Mouse (Mus musculus): ENCODE measurements around the gene Mrgprh.

The Mrgprh gene

GRCm38 (mm10) chr17:12875734-12876133, at the start of gene Mrgprh:
TSS of gene Mrgprh (plus strand) at chr17:12876034.
- DNase-seq (ENCODE audit: low read depth, low spot score): no peak

GRCm38 (mm10) chr17:12830351-12830750, 45.5 kb upstream of the Mrgprh start:
- DNase-seq (ENCODE audit: low read depth, low spot score): no peak

- DNase-seq (ENCODE audit: low read depth, low spot score): no peak
Measured at GRCm38 (mm10) chr17:12832231-12832630, 43.6 kb upstream of the Mrgprh start.

GRCm38 (mm10) chr17:12832657-12833056, 43.2 kb upstream of the Mrgprh start:
- DNase-seq (ENCODE audit: low read depth, low spot score): no peak

- DNase-seq (ENCODE audit: low read depth, low spot score): no peak
Measured at GRCm38 (mm10) chr17:12834317-12834716, 41.5 kb upstream of the Mrgprh start.

- DNase-seq (ENCODE audit: low read depth, low spot score): no peak
Measured at GRCm38 (mm10) chr17:12834826-12835225, 41.0 kb upstream of the Mrgprh start.

GRCm38 (mm10) chr17:12835738-12836137, 40.1 kb upstream of the Mrgprh start:
- no peak for DNase-seq (ENCODE audit: low read depth, low spot score)

GRCm38 (mm10) chr17:12839475-12840267, 36.2 kb upstream of the Mrgprh start:
- no peak for DNase-seq (ENCODE audit: low read depth, low spot score)

- DNase-seq (ENCODE audit: low read depth, low spot score): no peak
Measured at GRCm38 (mm10) chr17:12843826-12844225, 32.0 kb upstream of the Mrgprh start.

- no peak for DNase-seq (ENCODE audit: low read depth, low spot score)
Measured at GRCm38 (mm10) chr17:12844540-12844939, 31.3 kb upstream of the Mrgprh start.

GRCm38 (mm10) chr17:12845862-12846261, 30.0 kb upstream of the Mrgprh start:
- DNase-seq (ENCODE audit: low read depth, low spot score): no peak

GRCm38 (mm10) chr17:12846474-12846873, 29.4 kb upstream of the Mrgprh start:
- DNase-seq (ENCODE audit: low read depth, low spot score): no peak

- DNase-seq (ENCODE audit: low read depth, low spot score): no peak
Measured at GRCm38 (mm10) chr17:12847736-12848135, 28.1 kb upstream of the Mrgprh start.

GRCm38 (mm10) chr17:12849778-12850382, 26.0 kb upstream of the Mrgprh start:
- no peak for DNase-seq (ENCODE audit: low read depth, low spot score)

- DNase-seq (ENCODE audit: low read depth, low spot score): no peak
Measured at GRCm38 (mm10) chr17:12851689-12852088, 24.1 kb upstream of the Mrgprh start.

GRCm38 (mm10) chr17:12853821-12854220, 22.0 kb upstream of the Mrgprh start:
- DNase-seq (ENCODE audit: low read depth, low spot score): no peak

- no peak for DNase-seq (ENCODE audit: low read depth, low spot score)
Measured at GRCm38 (mm10) chr17:12854386-12854785, 21.4 kb upstream of the Mrgprh start.

- DNase-seq (ENCODE audit: low read depth, low spot score): no peak
Measured at GRCm38 (mm10) chr17:12857395-12857794, 18.4 kb upstream of the Mrgprh start.

GRCm38 (mm10) chr17:12858072-12858471, 17.8 kb upstream of the Mrgprh start:
- DNase-seq (ENCODE audit: low read depth, low spot score): peak; percentile 49

- DNase-seq (ENCODE audit: low read depth, low spot score): no peak
Measured at GRCm38 (mm10) chr17:12859006-12859520, 16.8 kb upstream of the Mrgprh start.

- no peak for DNase-seq (ENCODE audit: low read depth, low spot score)
Measured at GRCm38 (mm10) chr17:12864111-12864510, 11.7 kb upstream of the Mrgprh start.

- DNase-seq (ENCODE audit: low read depth, low spot score): no peak
Measured at GRCm38 (mm10) chr17:12865407-12865806, 10.4 kb upstream of the Mrgprh start.

- DNase-seq (ENCODE audit: low read depth, low spot score): no peak
Measured at GRCm38 (mm10) chr17:12866853-12867252, 9.0 kb upstream of the Mrgprh start.

Measured in CD4-positive helper T cell, adult 2 months (primary cell).